Mouse (Mus musculus) forebrain, embryonic 11.5 days (tissue): ENCODE measurements around the gene Galnt4. TPM values are rescaled to one million over a fixed set of nuclear protein-coding genes. Genes with fewer than 3 reads are reported as not detected.

Experiments used
- ATAC-seq: fragments of 200-750 bp; cut with Nextera tagmentation; replicated peaks from 2 replicates; pipeline ENCODE4 v1.8.0; 2017; ENCODE audit warnings: moderate TSS enrichment; ENCODE audit not compliant: low FRiP score
- DNase-seq: peaks from one replicate; pipeline ENCODE4 v3.0.0-alpha.2; 2017; ENCODE audit warnings: low spot score
- H3K27ac ChIP-seq: fragments of 300-500 bp; sonication (generic); 2 replicates; pipeline ENCODE4 v1.5.1; 2014; ENCODE audit warnings: low read depth, low read length
- H3K27me3 ChIP-seq: fragments of 300-500 bp; sonication (generic); 2 replicates; pipeline ENCODE4 v1.6.1; 2014; ENCODE audit warnings: mild to moderate bottlenecking, low read length, mixed read lengths; ENCODE audit not compliant: control insufficient read depth, insufficient read depth
- H3K36me3 ChIP-seq: fragments of 300-500 bp; sonication (generic); 2 replicates; pipeline ENCODE4 v1.6.1; 2014; ENCODE audit warnings: mild to moderate bottlenecking, low read length, moderate library complexity, mixed read lengths; ENCODE audit not compliant: control insufficient read depth, insufficient read depth
- H3K4me1 ChIP-seq: fragments of 300-500 bp; sonication (generic); replicated peaks from 2 replicates; pipeline ENCODE4 v1.6.1; 2014; ENCODE audit warnings: low read length, mixed read lengths; ENCODE audit not compliant: control insufficient read depth, insufficient read depth
- H3K4me2 ChIP-seq: fragments of 300-500 bp; sonication (generic); 2 replicates; pipeline ENCODE4 v1.6.1; 2014; ENCODE audit warnings: low read depth, mild to moderate bottlenecking, low read length, moderate library complexity, mixed read lengths; ENCODE audit not compliant: severe bottlenecking
- H3K4me3 ChIP-seq: fragments of 300-500 bp; sonication (generic); 2 replicates; pipeline ENCODE4 v1.5.1; 2014; ENCODE audit warnings: low read depth, low read length
- H3K9ac ChIP-seq: fragments of 300-500 bp; sonication (generic); 2 replicates; pipeline ENCODE4 v1.6.1; 2014; ENCODE audit warnings: low read length
- H3K9me3 ChIP-seq: fragments of 300-500 bp; sonication (generic); 2 replicates; pipeline ENCODE4 v1.6.1; 2016; ENCODE audit warnings: low read length, mixed read lengths; ENCODE audit not compliant: control insufficient read depth
- WGBS: fragments of 180-500 bp; shearing (Covaris S2); extraction: QIAGEN DNeasy Blood & Tissue Kit; methylation state at CpG from one replicate; pipeline ENCODE4 v1.1.7; 2014; 5-methylcytosine and 5-hydroxymethylcytosine counted together
- polyA plus RNA-seq: library from polyadenylated mRNA; unstranded; fragments of >200 nt; fragmentation: Nextera tagmentation; extraction: Ambion mirVana; gene quantifications from 2 replicates; pipeline ENCODE4 v1.2.1, GENCODE M21; 2014

The Galnt4 gene
- polyA plus RNA-seq, 1 experiment from 2014 or later = 5.6 TPM

DNA sequence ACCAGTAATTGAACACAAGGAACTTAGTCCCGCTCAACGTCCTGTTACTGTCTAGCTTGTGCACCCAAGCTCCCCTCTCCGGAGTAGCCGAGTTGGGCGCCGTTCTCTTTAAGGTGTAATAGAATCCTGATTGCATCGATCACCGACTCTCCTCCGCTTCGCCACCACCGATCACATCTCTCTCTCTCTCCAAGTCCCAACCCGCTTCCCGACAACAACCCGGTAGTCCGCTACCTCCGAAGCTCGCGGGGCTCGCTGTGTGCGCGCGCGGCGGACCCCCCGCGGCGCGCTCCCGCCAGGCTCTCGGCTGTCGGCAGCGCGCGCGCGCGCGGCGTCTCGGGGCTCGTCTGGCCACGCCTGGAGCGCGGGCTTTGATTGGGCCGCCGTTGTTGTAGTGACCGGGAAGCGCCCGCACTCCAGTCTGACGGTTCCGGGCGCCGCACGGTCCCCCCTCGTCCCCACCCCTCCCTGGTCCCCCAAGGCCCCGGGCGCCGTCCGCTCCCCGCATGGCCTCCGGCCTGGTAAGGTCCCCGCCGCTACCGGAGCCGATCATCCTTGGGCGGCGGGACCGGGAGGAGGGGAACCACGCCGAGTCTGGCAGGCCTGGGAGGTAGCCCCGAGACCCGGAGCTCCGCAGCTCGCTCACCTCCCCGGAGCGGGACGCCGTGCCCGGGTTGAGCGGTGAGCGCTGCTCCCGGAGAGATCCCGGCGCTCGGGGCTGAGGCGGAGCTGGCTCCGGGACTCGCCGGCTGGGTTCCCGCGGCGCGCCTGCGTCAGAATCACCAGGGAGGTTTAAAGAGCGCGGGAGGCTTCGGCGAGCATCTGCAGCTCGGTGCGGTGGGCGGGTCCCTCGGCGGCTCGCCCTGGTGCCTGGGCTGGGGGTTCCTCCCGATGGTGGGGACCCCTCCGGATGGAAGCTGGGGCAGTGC lies 992 bp upstream of the Galnt4 start, which contains the start of gene Poc1b:
Poc1b (plus strand) TSS at position 334 of the 929 bp plus-strand sequence.
- WGBS = under 1% methylated on average over 92 of the region's 106 CpGs
- Histone ChIP-seq H3K27ac (peak within 1 kb of the TSS; percentile 80), H3K9ac (peak within 1 kb of the TSS; percentile 89), H3K27me3 (no peaks in the 10 kb centered on the region), H3K4me3 (peak within 1 kb of the TSS; percentile 89), H3K4me2 (peak within 1 kb of the TSS; percentile 85), H3K4me1 (peaks cover 2% of the 10 kb centered on the region; the same call in 1 of the 2 replicates), H3K36me3 (peaks cover 3% of the 10 kb centered on the region; the same call in 1 of the 2 replicates), H3K9me3 (no peaks in the 10 kb centered on the region)
- ATAC-seq = peak; percentile 95
- DNase-seq = peak; percentile 94

DNA sequence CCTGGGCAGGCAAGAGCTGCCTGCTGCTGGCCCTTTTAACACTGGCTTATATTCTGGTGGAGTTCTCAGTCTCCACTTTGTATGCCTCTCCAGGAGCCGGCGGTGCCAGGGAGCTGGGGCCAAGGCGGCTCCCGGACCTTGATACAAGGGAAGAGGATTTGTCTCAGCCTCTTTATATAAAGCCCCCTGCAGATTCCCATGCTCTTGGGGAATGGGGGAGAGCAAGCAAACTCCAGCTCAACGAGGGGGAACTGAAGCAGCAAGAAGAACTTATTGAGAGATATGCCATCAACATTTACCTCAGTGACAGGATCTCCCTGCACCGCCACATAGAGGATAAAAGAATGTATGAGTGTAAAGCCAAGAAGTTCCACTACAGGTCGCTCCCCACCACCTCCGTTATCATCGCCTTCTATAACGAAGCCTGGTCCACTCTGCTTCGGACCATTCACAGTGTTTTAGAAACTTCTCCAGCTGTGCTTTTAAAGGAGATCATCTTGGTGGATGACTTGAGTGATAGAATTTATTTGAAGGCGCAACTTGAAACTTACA lies 548 bp downstream of the Galnt4 start:
- DNase-seq = no peak
- no peak for ATAC-seq
- H3K36me3 ChIP-seq = peaks cover 3% of the 10 kb centered on the region; the same call in 1 of the 2 replicates
- H3K4me1 ChIP-seq = peaks cover 2% of the 10 kb centered on the region; the same call in 1 of the 2 replicates
- WGBS = 36% methylated on average over 12 of the region's 12 CpGs
- no peaks in the 10 kb centered on the region for H3K27me3 ChIP-seq
- H3K9me3 ChIP-seq = no peaks in the 10 kb centered on the region
- no peak overlapping the region for H3K27ac ChIP-seq
- peak overlapping the region; percentile 89 for H3K4me3 ChIP-seq
- H3K4me2 ChIP-seq = peak overlapping the region; percentile 85
- peak overlapping the region; percentile 89 for H3K9ac ChIP-seq

DNA sequence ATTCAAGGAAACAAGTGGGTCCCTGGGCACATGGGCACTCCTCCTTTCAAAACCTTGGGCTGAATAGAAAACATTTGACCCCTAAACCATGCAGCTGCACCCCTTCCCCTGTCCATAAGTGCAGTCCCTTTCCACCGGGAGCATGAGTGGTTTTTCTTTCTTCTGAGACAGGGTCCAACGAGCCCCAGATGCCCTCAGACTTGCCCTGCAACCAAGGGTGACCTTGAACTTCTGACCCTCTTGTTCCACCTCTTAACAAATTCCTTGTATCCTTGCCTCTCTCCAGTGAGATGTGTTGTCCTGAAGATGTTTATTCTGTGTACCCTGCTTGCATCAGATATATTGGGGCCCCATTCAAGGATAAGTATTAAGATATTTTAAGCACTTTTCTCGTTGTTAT lies 5.6 kb downstream of the Galnt4 start:
- Histone ChIP-seq H3K4me2 (no peak overlapping the region), H3K9me3 (no peaks in the 10 kb centered on the region), H3K9ac (no peak overlapping the region), H3K27ac (no peak overlapping the region), H3K4me3 (no peak overlapping the region), H3K4me1 (peaks cover 2% of the 10 kb centered on the region; the same call in 1 of the 2 replicates), H3K27me3 (no peaks in the 10 kb centered on the region), H3K36me3 (peaks cover 3% of the 10 kb centered on the region; the same call in 1 of the 2 replicates)
- ATAC-seq = no peak
- 63% methylated on average over 3 of the region's 3 CpGs for WGBS
- DNase-seq = no peak

DNA sequence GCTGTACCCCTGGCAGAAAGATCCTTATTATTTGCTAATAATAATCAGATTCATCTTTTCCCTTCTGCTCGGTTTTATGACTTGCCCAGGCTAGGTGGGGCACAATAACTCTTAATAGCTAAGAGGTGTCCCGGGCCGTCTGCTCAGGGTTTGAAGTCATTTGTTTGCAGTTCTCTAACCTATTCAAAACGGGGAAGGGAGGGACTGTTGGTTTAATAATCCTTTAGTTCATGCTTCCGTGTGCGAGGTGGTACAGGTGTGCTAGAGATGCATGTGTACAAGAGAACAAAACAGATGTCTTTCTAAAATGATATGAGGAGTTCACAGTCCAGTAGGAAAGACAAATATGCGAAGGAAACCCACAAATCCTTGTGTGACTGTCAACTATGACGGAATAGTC lies 6.3 kb downstream of the Galnt4 start:
- no peaks in the 10 kb centered on the region for H3K27me3 ChIP-seq
- 90% methylated on average over 8 of the region's 8 CpGs for WGBS
- H3K4me3 ChIP-seq = no peak overlapping the region
- ATAC-seq = no peak
- no peak overlapping the region for H3K4me2 ChIP-seq
- no peak for DNase-seq
- no peaks in the 10 kb centered on the region for H3K9me3 ChIP-seq
- peaks cover 3% of the 10 kb centered on the region; the same call in 1 of the 2 replicates for H3K36me3 ChIP-seq
- no peak overlapping the region for H3K27ac ChIP-seq
- no peaks in the 10 kb centered on the region for H3K4me1 ChIP-seq
- no peak overlapping the region for H3K9ac ChIP-seq

GRCm38 (mm10) chr10:99115471-99116236 lies 7.7 kb downstream of the Galnt4 start:
- Histone ChIP-seq H3K9ac (no peak overlapping the region), H3K4me3 (no peak overlapping the region), H3K9me3 (no peaks in the 10 kb centered on the region), H3K27ac (no peak overlapping the region), H3K4me1 (no peaks in the 10 kb centered on the region), H3K4me2 (no peak overlapping the region), H3K36me3 (no peaks in the 10 kb centered on the region), H3K27me3 (no peaks in the 10 kb centered on the region)
- 70% methylated on average over 18 of the region's 18 CpGs for WGBS
- peak; percentile 50 for DNase-seq
- no peak for ATAC-seq

DNA sequence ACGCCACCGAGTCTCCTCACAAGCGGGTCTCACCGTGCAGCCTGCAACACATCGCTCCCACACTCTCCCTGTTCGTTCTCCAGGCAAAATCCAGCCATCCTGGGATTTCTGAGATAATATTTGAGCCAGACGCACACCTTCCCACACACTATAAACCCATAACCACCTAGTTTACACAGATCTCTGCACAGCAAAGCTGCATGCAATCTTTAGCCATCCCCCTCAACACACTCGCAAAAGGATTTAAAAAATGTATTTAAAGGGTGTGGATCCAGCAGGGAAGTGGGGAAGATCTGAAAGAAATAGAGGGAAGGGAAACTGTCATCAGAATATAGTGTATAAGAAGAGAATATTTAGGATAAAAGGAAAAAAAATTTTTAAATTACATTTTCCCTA lies 8.3 kb downstream of the Galnt4 start:
- Histone ChIP-seq H3K4me2 (no peak overlapping the region), H3K36me3 (no peaks in the 10 kb centered on the region), H3K9me3 (no peaks in the 10 kb centered on the region), H3K27me3 (no peaks in the 10 kb centered on the region), H3K27ac (no peak overlapping the region), H3K4me1 (no peaks in the 10 kb centered on the region), H3K4me3 (no peak overlapping the region), H3K9ac (no peak overlapping the region)
- DNase-seq (peak; percentile 15), ATAC-seq (no peak)
- WGBS = 72% methylated on average over 8 of the region's 8 CpGs

GRCm38 (mm10) chr10:99116650-99117615 lies 9.0 kb downstream of the Galnt4 start:
- DNase-seq (no peak), ATAC-seq (no peak)
- no peak overlapping the region for H3K4me2 ChIP-seq
- no peaks in the 10 kb centered on the region for H3K4me1 ChIP-seq
- no peak overlapping the region for H3K9ac ChIP-seq
- no peak overlapping the region for H3K4me3 ChIP-seq
- no peaks in the 10 kb centered on the region for H3K36me3 ChIP-seq
- no peak overlapping the region for H3K27ac ChIP-seq
- no peaks in the 10 kb centered on the region for H3K9me3 ChIP-seq
- WGBS = 94% methylated on average over 16 of the region's 16 CpGs
- H3K27me3 ChIP-seq = no peaks in the 10 kb centered on the region
